Mouse (Mus musculus): ENCODE data around the gene Snapc3. TPM values are rescaled to one million over a fixed set of nuclear protein-coding genes. Genes with fewer than 3 reads are reported as not detected.
A peak's percentile ranks its signal among the peaks of the same experiment; 100 is the strongest.

The Snapc3 gene
- total RNA-seq, 2 experiments from 2014 or later: 23.5 to 30.2 TPM

- no peak for DNase-seq (ENCODE audit: low spot score in 2 of 2)
Measured at GRCm38 (mm10) chr4:83412060-83412459, 5.5 kb upstream of the Snapc3 start.

- no peak for DNase-seq (ENCODE audit: low spot score in 2 of 2)
Measured at GRCm38 (mm10) chr4:83414241-83414824, 3.2 kb upstream of the Snapc3 start.

- DNase-seq (ENCODE audit: low spot score in 2 of 2): no peak
Measured at GRCm38 (mm10) chr4:83417820-83418186, 279 bp downstream of the Snapc3 start.

GRCm38 (mm10) chr4:83418781-83419180, 1.3 kb downstream of the Snapc3 start:
- no peak for DNase-seq (ENCODE audit: low spot score in 2 of 2)

- DNase-seq (ENCODE audit: low spot score in 2 of 2): no peak
Measured at GRCm38 (mm10) chr4:83423641-83424040, 6.1 kb downstream of the Snapc3 start.

- DNase-seq (ENCODE audit: low spot score in 2 of 2): no peak
Measured at GRCm38 (mm10) chr4:83425119-83425518, 7.6 kb downstream of the Snapc3 start.

- DNase-seq (ENCODE audit: low spot score in 2 of 2): no peak
Measured at GRCm38 (mm10) chr4:83427141-83427540, 9.6 kb downstream of the Snapc3 start.

- DNase-seq (ENCODE audit: low spot score in 2 of 2): no peak
Measured at GRCm38 (mm10) chr4:83427696-83428095, 10.2 kb downstream of the Snapc3 start.

- DNase-seq (ENCODE audit: low spot score in 2 of 2): no peak
Measured at GRCm38 (mm10) chr4:83428845-83429244, 11.3 kb downstream of the Snapc3 start.

- no peak for DNase-seq (ENCODE audit: low spot score in 2 of 2)
Measured at GRCm38 (mm10) chr4:83431950-83432349, 14.4 kb downstream of the Snapc3 start.

- no peak for DNase-seq (ENCODE audit: low spot score in 2 of 2)
Measured at GRCm38 (mm10) chr4:83432901-83433300, 15.4 kb downstream of the Snapc3 start.

GRCm38 (mm10) chr4:83436375-83436774, 18.9 kb downstream of the Snapc3 start:
- DNase-seq (ENCODE audit: low spot score in 2 of 2): no peak

GRCm38 (mm10) chr4:83438116-83438515, 20.6 kb downstream of the Snapc3 start:
- DNase-seq (ENCODE audit: low spot score in 2 of 2): no peak

- DNase-seq (ENCODE audit: low spot score in 2 of 2): no peak
Measured at GRCm38 (mm10) chr4:83439045-83439444, 21.5 kb downstream of the Snapc3 start.

GRCm38 (mm10) chr4:83441050-83441449, 23.5 kb downstream of the Snapc3 start:
- no peak for DNase-seq (ENCODE audit: low spot score in 2 of 2)

- DNase-seq (ENCODE audit: low spot score in 2 of 2): no peak
Measured at GRCm38 (mm10) chr4:83450785-83451184, 33.3 kb downstream of the Snapc3 start.

GRCm38 (mm10) chr4:83460106-83460505, 42.6 kb downstream of the Snapc3 start:
- DNase-seq (ENCODE audit: low spot score in 2 of 2): no peak

- no peak for DNase-seq (ENCODE audit: low spot score in 2 of 2)
Measured at GRCm38 (mm10) chr4:83464827-83465226, 47.3 kb downstream of the Snapc3 start.

GRCm38 (mm10) chr4:83467615-83468014, 50.1 kb downstream of the Snapc3 start:
- no peak for DNase-seq (ENCODE audit: low spot score in 2 of 2)

GRCm38 (mm10) chr4:83468208-83468607, 50.7 kb downstream of the Snapc3 start:
- DNase-seq (ENCODE audit: low spot score in 2 of 2): no peak

- no peak for DNase-seq (ENCODE audit: low spot score in 2 of 2)
Measured at GRCm38 (mm10) chr4:83485250-83485649, 67.7 kb downstream of the Snapc3 start.

GRCm38 (mm10) chr4:83485735-83486116, 68.2 kb downstream of the Snapc3 start:
- peak; percentile 80 to 88 for DNase-seq (ENCODE audit: low spot score in 2 of 2)

GRCm38 (mm10) chr4:83486117-83486901, 68.8 kb downstream of the Snapc3 start, which contains the start of gene Psip1:
TSS of gene Psip1 (minus strand) at chr4:83486459.
- peak; percentile 78 to 89 for DNase-seq (ENCODE audit: low spot score in 2 of 2)

All from gastrocnemius, postnatal 4 days (tissue).